Mouse (Mus musculus): ENCODE data around the gene Dnajc15.

Gene Dnajc15

GRCm38 (mm10) chr14:77860841-77861560 is 13.9 kb downstream of the Dnajc15 start:
- DNase-seq (ENCODE audit: low spot score in 2 of 2): no peak

GRCm38 (mm10) chr14:77859894-77860293 is 15.0 kb downstream of the Dnajc15 start:
- no peak for DNase-seq (ENCODE audit: low spot score in 2 of 2)

- no peak for DNase-seq (ENCODE audit: low spot score in 2 of 2)
Measured at GRCm38 (mm10) chr14:77853951-77854350, 21.0 kb downstream of the Dnajc15 start.

GRCm38 (mm10) chr14:77849852-77850251 is 25.1 kb downstream of the Dnajc15 start:
- no peak for DNase-seq (ENCODE audit: low spot score in 2 of 2)

- no peak for DNase-seq (ENCODE audit: low spot score in 2 of 2)
Measured at GRCm38 (mm10) chr14:77848349-77848748, 26.6 kb downstream of the Dnajc15 start.

GRCm38 (mm10) chr14:77846206-77846605 is 28.7 kb downstream of the Dnajc15 start:
- no peak for DNase-seq (ENCODE audit: low spot score in 2 of 2)

GRCm38 (mm10) chr14:77845479-77845878 is 29.4 kb downstream of the Dnajc15 start:
- no peak for DNase-seq (ENCODE audit: low spot score in 2 of 2)

- DNase-seq (ENCODE audit: low spot score in 2 of 2): no peak
Measured at GRCm38 (mm10) chr14:77840574-77840973, 34.4 kb downstream of the Dnajc15 start.

GRCm38 (mm10) chr14:77840078-77840477 is 34.8 kb downstream of the Dnajc15 start:
- DNase-seq (ENCODE audit: low spot score in 2 of 2): no peak

GRCm38 (mm10) chr14:77836794-77837193 is 38.1 kb downstream of the Dnajc15 start:
- no peak for DNase-seq (ENCODE audit: low spot score in 2 of 2)

GRCm38 (mm10) chr14:77832359-77832758 is 42.6 kb downstream of the Dnajc15 start:
- no peak for DNase-seq (ENCODE audit: low spot score in 2 of 2)

- no peak for DNase-seq (ENCODE audit: low spot score in 2 of 2)
Measured at GRCm38 (mm10) chr14:77831936-77832335, 43.0 kb downstream of the Dnajc15 start.

- no peak for DNase-seq (ENCODE audit: low spot score in 2 of 2)
Measured at GRCm38 (mm10) chr14:77829673-77830072, 45.3 kb downstream of the Dnajc15 start.

GRCm38 (mm10) chr14:77825891-77826290 is 49.0 kb downstream of the Dnajc15 start:
- no peak for DNase-seq (ENCODE audit: low spot score in 2 of 2)

GRCm38 (mm10) chr14:77825121-77825520 is 49.8 kb downstream of the Dnajc15 start:
- DNase-seq (ENCODE audit: low spot score in 2 of 2): no peak

GRCm38 (mm10) chr14:77819841-77820240 is 55.1 kb downstream of the Dnajc15 start:
- no peak for DNase-seq (ENCODE audit: low spot score in 2 of 2)

GRCm38 (mm10) chr14:77817561-77817960 is 57.4 kb downstream of the Dnajc15 start:
- DNase-seq (ENCODE audit: low spot score in 2 of 2): peak; percentile 56 to 64

GRCm38 (mm10) chr14:77814935-77815334 is 60.0 kb downstream of the Dnajc15 start:
- DNase-seq (ENCODE audit: low spot score in 2 of 2): no peak

- DNase-seq (ENCODE audit: low spot score in 2 of 2): no peak
Measured at GRCm38 (mm10) chr14:77812890-77813289, 62.0 kb downstream of the Dnajc15 start.

- no peak for DNase-seq (ENCODE audit: low spot score in 2 of 2)
Measured at GRCm38 (mm10) chr14:77811466-77811865, 63.5 kb downstream of the Dnajc15 start.

- DNase-seq (ENCODE audit: low spot score in 2 of 2): no peak
Measured at GRCm38 (mm10) chr14:77807836-77808235, 67.1 kb downstream of the Dnajc15 start.

GRCm38 (mm10) chr14:77806345-77806744 is 68.6 kb downstream of the Dnajc15 start:
- DNase-seq (ENCODE audit: low spot score in 2 of 2): no peak

- no peak for DNase-seq (ENCODE audit: low spot score in 2 of 2)
Measured at GRCm38 (mm10) chr14:77802268-77802630, 72.7 kb downstream of the Dnajc15 start.
